Mouse (Mus musculus) liver, postnatal 0 days (tissue): ENCODE data around the gene Ccdc86. TPM values are rescaled to one million over a fixed set of nuclear protein-coding genes. Genes with fewer than 3 reads are reported as not detected.

ENCODE experiments used
- ATAC-seq: fragments of 200-750 bp; cut with Nextera tagmentation; 2 replicates; pipeline ENCODE4 v1.8.0; 2017; ENCODE audit warnings: mild to moderate bottlenecking, moderate library complexity
- DNase-seq: peaks from one replicate; pipeline ENCODE4 v3.0.0-alpha.2; 2016
- H3K27ac ChIP-seq: fragments of 300-500 bp; sonication (generic); 2 replicates; pipeline ENCODE4 v1.5.1; 2014; ENCODE audit warnings: antibody characterized with exemption, moderate library complexity, mild to moderate bottlenecking, low read depth
- H3K27me3 ChIP-seq: fragments of 300-500 bp; sonication (generic); 2 replicates; pipeline ENCODE4 v1.6.1; 2014; ENCODE audit warnings: low read length, control low read depth, mixed read lengths; ENCODE audit not compliant: insufficient read depth
- H3K36me3 ChIP-seq: fragments of 300-500 bp; sonication (generic); replicated peaks from 2 replicates; pipeline ENCODE4 v1.6.1; 2014; ENCODE audit warnings: mild to moderate bottlenecking, control low read depth, low read length, moderate library complexity, mixed read lengths; ENCODE audit not compliant: insufficient read depth
- H3K4me1 ChIP-seq: fragments of 300-500 bp; sonication (generic); 2 replicates; pipeline ENCODE4 v1.6.1; 2014; ENCODE audit warnings: antibody characterized with exemption, mild to moderate bottlenecking, control low read depth; ENCODE audit not compliant: insufficient read depth
- H3K4me2 ChIP-seq: fragments of 300-500 bp; sonication (generic); 2 replicates; pipeline ENCODE4 v1.6.1; 2014; ENCODE audit warnings: low read depth, mild to moderate bottlenecking, low read length, moderate library complexity, mixed read lengths
- H3K4me3 ChIP-seq: fragments of 300-500 bp; sonication (generic); 2 replicates; pipeline ENCODE4 v1.5.1; 2014; ENCODE audit warnings: low read depth, low read length
- H3K9ac ChIP-seq: fragments of 300-500 bp; sonication (generic); replicated peaks from 2 replicates; pipeline ENCODE4 v1.6.1; 2014; ENCODE audit warnings: mild to moderate bottlenecking, moderate library complexity
- H3K9me3 ChIP-seq: fragments of 300-500 bp; sonication (generic); 2 replicates; pipeline ENCODE4 v1.6.1; 2016; ENCODE audit warnings: mild to moderate bottlenecking, control low read depth, low read length, mixed read lengths
- CTCF ChIP-seq: sonication (generic); IDR thresholded peaks from 2 replicates; pipeline ENCODE4 v1.5.1; 2016; ENCODE audit warnings: antibody characterized with exemption, low read depth
- EP300 ChIP-seq: IDR thresholded peaks from 2 replicates; pipeline ENCODE4 v1.6.1; 2016; ENCODE audit warnings: antibody characterized with exemption, low read depth, mild to moderate bottlenecking
- WGBS: fragments of 180-500 bp; shearing (Covaris S2); extraction: QIAGEN DNeasy Blood & Tissue Kit; methylation state at CpG from one replicate; pipeline ENCODE4 v1.1.7; 2014; ENCODE audit not compliant: insufficient replicate concordance; 5-methylcytosine and 5-hydroxymethylcytosine counted together
- polyA plus RNA-seq: library from polyadenylated mRNA; unstranded; fragments of >200 nt; fragmentation: Nextera tagmentation; extraction: Ambion mirVana; gene quantifications from 2 replicates; pipeline ENCODE4 v1.2.1, GENCODE M21; 2015

Gene Ccdc86
- polyA plus RNA-seq, 1 experiment from 2014 or later, result 12.4 TPM

GRCm38 (mm10) chr19:10983146-10983545 lies 34.1 kb upstream of the Ccdc86 start:
- WGBS, result 27% methylated on average over 14 of the region's 14 CpGs
- Histone ChIP-seq H3K36me3 (no peaks in the 10 kb centered on the region), H3K9ac (no peak overlapping the region), H3K4me3 (no peak overlapping the region), H3K4me2 (0 out of 2 replicates have a peak overlapping the region, but pooled peaks have one; percentile 23), H3K27ac (no peak overlapping the region), H3K4me1 (peaks cover 10% of the 10 kb centered on the region), H3K9me3 (no peaks in the 10 kb centered on the region), H3K27me3 (no peaks in the 10 kb centered on the region)
- ATAC-seq (no peak), DNase-seq (peak; percentile 47)
- TF ChIP-seq EP300, result no peak
- peak; percentile 72 for TF ChIP-seq CTCF

GRCm38 (mm10) chr19:10980210-10980609 lies 31.1 kb upstream of the Ccdc86 start:
- H3K27me3 ChIP-seq, result no peaks in the 10 kb centered on the region
- no peak overlapping the region for H3K9ac ChIP-seq
- H3K36me3 ChIP-seq, result no peaks in the 10 kb centered on the region
- 47% methylated on average over 5 of the region's 5 CpGs for WGBS
- TF ChIP-seq EP300, result no peak
- no peak for TF ChIP-seq CTCF
- DNase-seq, result no peak
- no peaks in the 10 kb centered on the region for H3K9me3 ChIP-seq
- H3K4me3 ChIP-seq, result no peak overlapping the region
- ATAC-seq, result no peak
- no peak overlapping the region for H3K27ac ChIP-seq
- peak overlapping the region; percentile 26; the same call in 1 of the 2 replicates for H3K4me2 ChIP-seq
- peaks cover 10% of the 10 kb centered on the region for H3K4me1 ChIP-seq

GRCm38 (mm10) chr19:10979184-10980168 lies 30.4 kb upstream of the Ccdc86 start:
- Histone ChIP-seq H3K9me3 (no peaks in the 10 kb centered on the region), H3K27me3 (no peaks in the 10 kb centered on the region), H3K27ac (no peak overlapping the region), H3K4me1 (peaks cover 10% of the 10 kb centered on the region), H3K9ac (no peak overlapping the region), H3K4me2 (peak overlapping the region; percentile 26), H3K36me3 (no peaks in the 10 kb centered on the region), H3K4me3 (no peak overlapping the region)
- 8% methylated on average over 18 of the region's 18 CpGs for WGBS
- DNase-seq (peak; percentile 89), ATAC-seq (peak; percentile 75)
- TF ChIP-seq EP300, result no peak
- peak; percentile 84 for TF ChIP-seq CTCF

GRCm38 (mm10) chr19:10976318-10976717 lies 27.3 kb upstream of the Ccdc86 start:
- Histone ChIP-seq H3K27me3 (no peaks in the 10 kb centered on the region), H3K36me3 (no peaks in the 10 kb centered on the region), H3K4me3 (no peak overlapping the region), H3K4me1 (peaks cover 10% of the 10 kb centered on the region), H3K4me2 (no peak overlapping the region), H3K27ac (no peak overlapping the region), H3K9ac (no peak overlapping the region), H3K9me3 (no peaks in the 10 kb centered on the region; the same call in 1 of the 2 replicates)
- ATAC-seq, result peak; percentile 28; the same call in 1 of the 2 replicates
- WGBS, result 47% methylated on average over 4 of the region's 4 CpGs
- TF ChIP-seq EP300 (no peak), CTCF (peak; percentile 50)
- peak; percentile 23 for DNase-seq

- whole genome bisulfite sequencing, result 57% methylated on average over 2 of the region's 2 CpGs
- Histone ChIP-seq H3K27me3 (no peaks in the 10 kb centered on the region), H3K36me3 (no peaks in the 10 kb centered on the region), H3K4me2 (no peak overlapping the region), H3K9ac (no peak overlapping the region), H3K4me1 (peaks cover 7% of the 10 kb centered on the region), H3K27ac (no peak overlapping the region), H3K9me3 (no peaks in the 10 kb centered on the region; the same call in 1 of the 2 replicates), H3K4me3 (no peak overlapping the region)
- no peak for TF ChIP-seq CTCF
- no peak for TF ChIP-seq EP300
- ATAC-seq (no peak), DNase-seq (no peak)
Measured at GRCm38 (mm10) chr19:10975187-10975586, 26.1 kb upstream of the Ccdc86 start.

- WGBS, result 38% methylated on average over 4 of the region's 4 CpGs
- TF ChIP-seq EP300, result peak; percentile 25; the same call in 1 of the 2 replicates
- TF ChIP-seq CTCF, result no peak
- H3K27ac ChIP-seq, result peak within 1 kb of the TSS; percentile 29; the same call in 1 of the 2 replicates
- DNase-seq, result no peak
- no peaks in the 10 kb centered on the region; the same call in 1 of the 2 replicates for H3K9me3 ChIP-seq
- H3K36me3 ChIP-seq, result no peaks in the 10 kb centered on the region
- no peak within 1 kb of the TSS for H3K4me2 ChIP-seq
- ATAC-seq, result 0 out of 2 replicates have a peak, but pooled peaks have one; percentile 20
- no peak within 1 kb of the TSS for H3K9ac ChIP-seq
- H3K4me1 ChIP-seq, result peaks cover under 1% of the 10 kb centered on the region
- no peak within 1 kb of the TSS for H3K4me3 ChIP-seq
- no peaks in the 10 kb centered on the region for H3K27me3 ChIP-seq
Measured at GRCm38 (mm10) chr19:10974238-10974865, 25.3 kb upstream of the Ccdc86 start, which contains the start of gene Ms4a10. TSS of gene Ms4a10 (minus strand) at chr19:10974670.
